Mouse (Mus musculus) lung, postnatal 25 days (tissue): Measurements from ENCODE around the gene Tab1.
A peak's percentile ranks its signal among the peaks of the same experiment; 100 is the strongest.

Source experiments
- DNase-seq: peaks from one replicate; pipeline ENCODE4 v3.0.0; 2022; ENCODE audit warnings: low spot score

The Tab1 gene

GRCm38 (mm10) chr15:80137945-80138791 is 5.2 kb downstream of the Tab1 start:
- DNase-seq = no peak

GRCm38 (mm10) chr15:80140302-80140701 is 7.4 kb downstream of the Tab1 start:
- DNase-seq = no peak

- no peak for DNase-seq
Observed at GRCm38 (mm10) chr15:80140878-80141277, 8.0 kb downstream of the Tab1 start.

- no peak for DNase-seq
Observed at GRCm38 (mm10) chr15:80142130-80142529, 9.2 kb downstream of the Tab1 start.

GRCm38 (mm10) chr15:80143760-80144159 is 10.8 kb downstream of the Tab1 start:
- no peak for DNase-seq

GRCm38 (mm10) chr15:80145397-80145796 is 12.5 kb downstream of the Tab1 start:
- no peak for DNase-seq

- DNase-seq = no peak
Observed at GRCm38 (mm10) chr15:80146153-80146552, 13.2 kb downstream of the Tab1 start.

GRCm38 (mm10) chr15:80147090-80147489 is 14.2 kb downstream of the Tab1 start:
- DNase-seq = no peak

- no peak for DNase-seq
Observed at GRCm38 (mm10) chr15:80147511-80147910, 14.6 kb downstream of the Tab1 start.

- DNase-seq = no peak
Observed at GRCm38 (mm10) chr15:80148565-80148964, 15.6 kb downstream of the Tab1 start.

- DNase-seq = no peak
Observed at GRCm38 (mm10) chr15:80149517-80149916, 16.6 kb downstream of the Tab1 start.

GRCm38 (mm10) chr15:80152663-80153062 is 19.7 kb downstream of the Tab1 start:
- DNase-seq = no peak

- DNase-seq = no peak
Observed at GRCm38 (mm10) chr15:80153757-80154156, 20.8 kb downstream of the Tab1 start.

GRCm38 (mm10) chr15:80155707-80156106 is 22.8 kb downstream of the Tab1 start:
- DNase-seq = no peak

GRCm38 (mm10) chr15:80157197-80157943 is 24.4 kb downstream of the Tab1 start:
- peak; percentile 50 for DNase-seq

GRCm38 (mm10) chr15:80158001-80158706 is 25.2 kb downstream of the Tab1 start:
- DNase-seq = no peak

- DNase-seq = no peak
Observed at GRCm38 (mm10) chr15:80158707-80159090, 25.8 kb downstream of the Tab1 start.

- peak; percentile 83 for DNase-seq
Observed at GRCm38 (mm10) chr15:80159286-80159901, 26.5 kb downstream of the Tab1 start.

- DNase-seq = no peak
Observed at GRCm38 (mm10) chr15:80160223-80160622, 27.3 kb downstream of the Tab1 start.

GRCm38 (mm10) chr15:80160726-80161125 is 27.8 kb downstream of the Tab1 start:
- DNase-seq = no peak

GRCm38 (mm10) chr15:80161199-80161598 is 28.3 kb downstream of the Tab1 start:
- DNase-seq = no peak

GRCm38 (mm10) chr15:80162401-80162964 is 29.6 kb downstream of the Tab1 start:
- DNase-seq = no peak
